10 mouse cellular contexts compared by ENCODE assay signal in genomic region chr11:82571525-82571924, GRCm38 (mm10).
A peak's percentile ranks its signal among the peaks of the same experiment; 100 is the strongest.
DNase-seq lines count a peak whose midpoint lies in the region; ATAC-seq and TF ChIP-seq lines count a peak whose summit lies in the region.
"Had no signal": no experiment of that assay in that cellular context is flagged by ENCODE, and none has a peak within 500 bp of the region (broad histone marks: within the 10 kb centered on the region; RNA-seq: fewer than 3 reads in every experiment).

No protein-coding gene starts in this region.

- intact Hi-C loops in heart, adult 2 months (cut with DNase I): no loop called here

- ATAC-seq in liver, embryonic 16.5 days (ENCODE audit: low read depth): peak; percentile 19; the same call in 1 of the 2 replicates
- ATAC-seq in liver, embryonic 11.5 days (replicated peaks; ENCODE audit: low FRiP score): no peak

- no peak overlapping the region for H3K9ac ChIP-seq in heart, adult 2 months (ENCODE audit: low read depth, low read length)
- no peak overlapping the region for H3K9ac ChIP-seq in liver, embryonic 16.5 days (ENCODE audit: low read depth, low read length)
- no peak overlapping the region for H3K9ac ChIP-seq in liver, embryonic 11.5 days (ENCODE audit: low read depth, low read length)
- H3K9ac ChIP-seq: neural tube, embryonic 12.5 days had no signal

- no peaks in the 10 kb centered on the region for H3K4me1 ChIP-seq in heart, adult 2 months (ENCODE audit: control insufficient read depth, insufficient read depth, low read length)
- no peaks in the 10 kb centered on the region for H3K4me1 ChIP-seq in liver, embryonic 16.5 days (ENCODE audit: control insufficient read depth, low read depth, low read length)
- no peaks in the 10 kb centered on the region for H3K4me1 ChIP-seq in liver, embryonic 11.5 days (replicated peaks; ENCODE audit: control insufficient read depth, insufficient read depth, low read length)
- peaks cover 38% of the 10 kb centered on the region for H3K4me1 ChIP-seq in embryonic facial prominence, embryonic 10.5 days

- H3K9me3 ChIP-seq in liver, embryonic 16.5 days (replicated peaks; ENCODE audit: control insufficient read depth, low read length): no peaks in the 10 kb centered on the region
- H3K9me3 ChIP-seq in liver, embryonic 11.5 days (ENCODE audit: control insufficient read depth, low read length): no peaks in the 10 kb centered on the region
- H3K9me3 ChIP-seq in embryonic facial prominence, embryonic 10.5 days: no peaks in the 10 kb centered on the region
- H3K9me3 ChIP-seq: neural tube, embryonic 12.5 days had no signal

- no peaks in the 10 kb centered on the region for H3K79me2 ChIP-seq in heart, adult 2 months (replicated peaks; ENCODE audit: control insufficient read depth, insufficient read depth, low read length)

- peak; percentile 2 to 7 for DNase-seq in heart, adult 9 months (ENCODE audit: low spot score in 2 of 2)
- no peak for DNase-seq in heart, adult 2 months
- no peak for DNase-seq in liver, embryonic 11.5 days (ENCODE audit: low spot score)
- peak; percentile 10 for DNase-seq in embryonic facial prominence, embryonic 10.5 days (ENCODE audit: low spot score)
- DNase-seq in lung, postnatal 25 days (ENCODE audit: low spot score): peak; percentile 1
- no peak for DNase-seq in thymus, postnatal 25 days
- DNase-seq in ovary, postnatal 14 days (ENCODE audit: low spot score): no peak
- DNase-seq: cerebellum, adult 9-10 months had no signal

- TF ChIP-seq CTCF in heart, adult 2 months (IDR thresholded peaks at IDR 0.05): no peak

- H3K4me3 ChIP-seq in heart, adult 2 months: no peak overlapping the region
- no peak overlapping the region for H3K4me3 ChIP-seq in liver, embryonic 16.5 days (ENCODE audit: low read depth, low read length)
- no peak overlapping the region for H3K4me3 ChIP-seq in liver, embryonic 11.5 days (ENCODE audit: low read depth, low read length)
- H3K4me3 ChIP-seq in embryonic facial prominence, embryonic 10.5 days: no peak overlapping the region
- H3K4me3 ChIP-seq: neural tube, embryonic 12.5 days had no signal

- H3K4me2 ChIP-seq in liver, embryonic 16.5 days (ENCODE audit: low read depth, low read length): no peak overlapping the region
- no peak overlapping the region for H3K4me2 ChIP-seq in liver, embryonic 11.5 days
- H3K4me2 ChIP-seq: neural tube, embryonic 12.5 days had no signal

- H3K27ac ChIP-seq in heart, adult 2 months: no peak overlapping the region
- H3K27ac ChIP-seq in liver, embryonic 16.5 days (ENCODE audit: low read length): no peak overlapping the region
- H3K27ac ChIP-seq in liver, embryonic 11.5 days (ENCODE audit: low read depth, low read length): no peak overlapping the region
- H3K27ac ChIP-seq in embryonic facial prominence, embryonic 10.5 days (replicated peaks): no peak overlapping the region
- H3K27ac ChIP-seq: neural tube, embryonic 12.5 days had no signal

- no peak for TF ChIP-seq EP300 in heart, adult 2 months (IDR thresholded peaks at IDR 0.05; ENCODE audit: insufficient read depth, low read depth, low read length)

- TF ChIP-seq POLR2A in heart, adult 2 months (IDR thresholded peaks at IDR 0.05; ENCODE audit: insufficient read depth, low read depth, low read length): no peak

- no peaks in the 10 kb centered on the region for H3K36me3 ChIP-seq in heart, adult 2 months (ENCODE audit: control insufficient read depth, insufficient read depth, low read length)
- no peaks in the 10 kb centered on the region for H3K36me3 ChIP-seq in liver, embryonic 16.5 days (ENCODE audit: control insufficient read depth, insufficient read depth)
- H3K36me3 ChIP-seq in liver, embryonic 11.5 days (ENCODE audit: control insufficient read depth, insufficient read depth, low read length): no peaks in the 10 kb centered on the region
- no peaks in the 10 kb centered on the region for H3K36me3 ChIP-seq in embryonic facial prominence, embryonic 10.5 days (replicated peaks)
- H3K36me3 ChIP-seq: neural tube, embryonic 12.5 days had no signal

- H3K27me3 ChIP-seq in heart, adult 2 months (ENCODE audit: control insufficient read depth, insufficient read depth, low read length): no peaks in the 10 kb centered on the region
- H3K27me3 ChIP-seq in liver, embryonic 16.5 days (ENCODE audit: control insufficient read depth, insufficient read depth, low read depth, low read length): no peaks in the 10 kb centered on the region
- H3K27me3 ChIP-seq in liver, embryonic 11.5 days (replicated peaks; ENCODE audit: control insufficient read depth, insufficient read depth, low read length): no peaks in the 10 kb centered on the region
- peaks cover 43% of the 10 kb centered on the region for H3K27me3 ChIP-seq in embryonic facial prominence, embryonic 10.5 days (replicated peaks; ENCODE audit: low read depth, poor library complexity, severe bottlenecking)

- WGBS in heart, adult 2 months: 11% methylated on average over 5 of the region's 5 CpGs
- 12% methylated on average over 5 of the region's 5 CpGs for WGBS in liver, embryonic 16.5 days (ENCODE audit: insufficient replicate concordance)
- 15% methylated on average over 5 of the region's 5 CpGs for WGBS in liver, embryonic 11.5 days
- 10% methylated on average over 5 of the region's 5 CpGs for WGBS in embryonic facial prominence, embryonic 10.5 days

Comparison
In these comparisons a context has a peak if more than half of its experiments do, and no peak if none do; other contexts are left out.
1. DNase-seq: peak in heart, adult 9 months (2 of 2), embryonic facial prominence, embryonic 10.5 days (single experiment) and lung, postnatal 25 days (single experiment); none in heart, adult 2 months (0 of 2), liver, embryonic 11.5 days (single experiment), thymus, postnatal 25 days (single experiment) and ovary, postnatal 14 days (single experiment).